Mouse (Mus musculus) liver (tissue): ENCODE results near the gene Iqub.
A peak's percentile ranks its signal among the peaks of the same experiment; 100 is the strongest.

Source experiments
- DNase-seq: peaks from one replicate; pipeline ENCODE4 v3.0.0-alpha.2; 2020; ENCODE audit warnings: mixed read lengths

The Iqub gene

DNA sequence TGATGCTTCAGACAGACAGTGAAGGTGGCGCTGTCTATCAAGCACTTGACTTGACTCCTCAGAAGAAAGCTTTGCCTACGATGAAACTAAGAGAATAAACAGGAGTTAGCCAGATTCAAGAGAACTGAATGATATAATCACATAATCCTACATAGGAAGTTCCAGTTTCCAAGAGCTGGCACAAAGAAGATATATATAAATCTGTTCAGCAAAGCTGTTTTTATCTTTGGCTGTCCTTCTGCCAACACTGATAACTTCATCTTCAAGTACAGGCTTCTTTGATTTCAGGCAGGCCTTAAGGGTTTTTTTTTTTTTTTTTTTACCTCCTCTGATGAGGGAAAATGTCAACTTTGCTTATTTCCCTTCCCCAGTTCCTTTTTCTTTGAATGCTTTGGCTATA is 44.7 kb downstream of the Iqub start:
- DNase-seq = no peak

DNA sequence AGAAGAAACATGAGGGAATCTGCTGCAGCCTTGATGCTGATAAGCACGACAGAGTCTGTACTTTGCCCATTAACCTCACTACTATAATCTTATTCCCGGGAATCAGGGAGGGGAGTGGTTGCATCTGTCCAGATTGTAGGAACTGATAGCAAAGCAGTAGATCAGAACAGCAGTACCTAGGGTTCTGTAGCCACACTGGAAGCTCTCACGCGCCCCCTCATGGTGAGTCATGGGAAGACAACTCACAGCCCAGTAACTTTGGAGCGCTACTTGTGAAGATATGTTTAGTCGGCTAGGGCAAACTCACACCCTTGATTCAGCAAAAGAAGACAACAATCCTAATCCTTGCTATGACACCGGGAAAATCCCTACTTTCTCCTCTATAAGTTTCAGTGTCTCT is 58.8 kb downstream of the Iqub start:
- peak; percentile 20 for DNase-seq

DNA sequence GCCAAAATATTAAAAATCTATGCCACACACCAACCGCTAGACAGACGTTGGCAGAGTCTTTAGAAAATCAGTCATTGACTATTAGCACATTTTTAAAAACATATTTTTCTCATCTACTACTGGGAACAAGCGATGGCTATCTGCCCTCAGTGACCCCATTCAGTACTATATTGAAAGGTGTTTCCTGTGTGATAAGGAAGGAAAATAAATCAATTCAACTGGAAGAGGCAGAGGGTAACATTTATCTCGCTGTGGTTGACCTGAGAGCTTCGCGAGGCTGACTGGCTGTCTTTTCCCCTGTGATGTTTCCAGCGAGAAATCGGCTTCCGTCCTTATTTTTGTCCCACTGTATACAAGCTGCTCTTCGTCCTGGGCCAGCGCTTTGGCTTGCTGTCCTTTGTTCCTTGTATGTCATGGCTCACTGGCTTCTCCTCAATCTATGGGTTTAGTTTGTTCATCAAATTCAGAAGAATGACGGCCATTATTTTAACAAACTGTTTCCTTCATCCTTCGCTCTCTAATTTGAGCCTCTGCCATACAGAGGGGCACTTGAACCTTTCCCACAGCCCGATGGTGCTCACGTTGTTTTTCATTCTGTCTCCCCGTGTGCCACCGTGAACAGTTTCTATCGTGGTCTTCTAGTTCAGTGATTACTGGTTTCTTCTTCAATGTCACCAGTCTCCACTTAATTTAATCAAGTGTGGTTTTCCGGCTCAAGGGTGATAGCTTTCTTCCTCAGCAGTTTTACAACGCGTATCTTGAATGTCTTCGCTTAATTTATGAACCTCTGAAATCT is 63.6 kb downstream of the Iqub start:
- DNase-seq = no peak

DNA sequence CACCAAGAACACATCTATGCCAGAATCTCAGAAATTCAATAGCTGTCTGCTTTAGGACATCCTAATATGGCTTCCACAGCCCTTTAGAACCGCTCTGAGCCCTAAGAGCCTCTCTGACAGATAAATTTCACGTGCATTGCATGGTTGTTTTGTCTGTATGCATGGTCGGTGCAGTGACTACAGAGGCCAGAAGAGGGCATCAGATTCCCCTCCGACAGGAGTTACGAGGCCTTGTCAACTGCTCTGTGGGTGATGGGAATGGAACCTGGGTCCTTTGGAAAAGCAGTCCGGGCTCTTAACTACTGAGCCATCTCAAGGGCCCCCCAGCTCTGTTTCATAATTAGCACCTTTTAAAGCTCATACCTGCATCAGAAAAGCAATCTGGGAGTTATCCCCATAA is 64.6 kb downstream of the Iqub start:
- DNase-seq = no peak

- DNase-seq = no peak
These were observed 98.8 kb downstream of the Iqub start for GRCm38 (mm10) chr6:24416056-24416455.

- DNase-seq = no peak
These were observed 99.4 kb downstream of the Iqub start for GRCm38 (mm10) chr6:24415500-24415899.

DNA sequence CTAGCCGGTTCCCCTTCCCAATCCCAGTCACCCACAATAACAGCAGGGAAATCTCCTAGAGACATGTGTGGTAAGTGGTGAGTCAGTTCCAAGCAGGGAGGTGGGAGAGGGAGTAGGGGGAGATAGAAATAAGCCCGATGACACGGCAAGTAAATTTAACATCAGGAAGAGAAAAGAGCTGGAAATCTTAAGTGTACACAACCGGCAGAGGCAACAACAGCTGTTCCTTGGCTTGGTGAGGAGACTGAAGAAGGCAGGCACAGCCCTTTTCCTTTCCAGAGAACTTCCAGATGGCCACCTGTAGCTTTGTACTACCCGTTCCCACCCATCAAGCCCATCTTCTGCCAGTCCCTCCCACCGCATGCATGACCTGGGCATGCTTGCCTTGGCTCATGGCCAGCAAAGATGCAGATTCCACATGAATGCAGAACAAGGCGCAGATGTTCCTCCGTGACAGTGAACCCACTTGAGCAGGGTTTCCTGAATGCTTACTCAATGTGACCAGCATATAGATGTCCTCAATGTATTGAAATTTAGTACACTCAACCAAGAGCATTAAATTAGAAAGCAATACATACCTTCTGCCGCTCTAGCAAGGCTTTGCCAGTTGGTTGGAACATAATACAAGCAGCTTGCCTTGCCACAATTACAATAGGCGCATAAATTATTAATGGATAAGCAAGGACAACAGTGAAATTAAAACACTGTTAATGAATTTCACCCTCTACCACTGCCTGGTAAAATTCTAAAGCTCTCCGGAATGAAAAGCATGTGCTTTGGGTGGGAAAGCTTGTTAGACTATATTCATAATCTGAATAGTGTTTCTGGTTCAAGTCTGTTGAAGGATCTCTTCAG is 106.1 kb downstream of the Iqub start:
- DNase-seq = no peak

DNA sequence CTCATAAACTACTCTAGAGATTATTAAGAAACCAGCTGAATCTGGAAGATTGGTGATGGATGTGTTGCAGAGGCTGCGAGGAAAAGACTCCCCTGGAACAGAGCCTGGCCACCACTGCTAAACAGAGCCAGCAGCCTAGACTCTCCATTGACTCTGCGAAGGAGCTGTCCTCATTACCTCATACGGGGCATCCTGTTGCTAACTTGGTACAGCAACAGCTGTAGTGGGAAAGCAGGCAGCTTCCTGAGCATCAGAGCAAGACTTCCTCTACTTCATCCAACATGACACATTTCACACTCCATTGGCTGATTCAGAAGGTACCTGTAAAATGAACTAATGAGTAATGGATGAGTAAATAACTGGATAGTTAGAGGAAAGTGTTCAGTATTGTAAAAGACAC is 107.1 kb downstream of the Iqub start:
- no peak for DNase-seq

DNA sequence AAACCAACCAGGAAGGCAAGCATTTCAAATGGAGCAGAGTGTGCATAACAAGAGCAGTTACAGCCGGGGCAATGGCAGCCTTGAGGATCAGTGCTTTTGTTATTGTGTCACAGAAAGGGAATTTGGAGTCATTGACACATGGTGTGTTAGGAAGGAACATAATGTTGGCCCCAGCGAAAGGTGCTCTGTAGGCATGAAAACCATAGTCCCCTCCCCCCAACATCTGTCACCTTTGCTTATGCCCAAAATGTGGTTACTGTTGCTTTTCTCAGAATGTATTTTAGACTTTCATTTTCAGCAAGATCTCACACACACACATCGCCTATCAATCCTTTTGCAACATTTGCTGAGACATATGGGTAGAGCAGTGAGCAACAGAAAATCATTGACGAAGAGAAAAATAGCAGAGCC is 117.6 kb downstream of the Iqub start:
- no peak for DNase-seq
